Mouse (Mus musculus): Measurements from ENCODE around the gene Zscan20.

Gene Zscan20

GRCm38 (mm10) chr4:128609925-128610402 lies at the start of gene Zscan20:
Zscan20 (minus strand) TSS chr4:128610098.
- DNase-seq (ENCODE audit: low spot score in 2 of 2), result peak; percentile 96 to 98

GRCm38 (mm10) chr4:128655446-128655845 lies 45.5 kb upstream of the Zscan20 start:
- DNase-seq (ENCODE audit: low spot score in 2 of 2), result no peak

DNA sequence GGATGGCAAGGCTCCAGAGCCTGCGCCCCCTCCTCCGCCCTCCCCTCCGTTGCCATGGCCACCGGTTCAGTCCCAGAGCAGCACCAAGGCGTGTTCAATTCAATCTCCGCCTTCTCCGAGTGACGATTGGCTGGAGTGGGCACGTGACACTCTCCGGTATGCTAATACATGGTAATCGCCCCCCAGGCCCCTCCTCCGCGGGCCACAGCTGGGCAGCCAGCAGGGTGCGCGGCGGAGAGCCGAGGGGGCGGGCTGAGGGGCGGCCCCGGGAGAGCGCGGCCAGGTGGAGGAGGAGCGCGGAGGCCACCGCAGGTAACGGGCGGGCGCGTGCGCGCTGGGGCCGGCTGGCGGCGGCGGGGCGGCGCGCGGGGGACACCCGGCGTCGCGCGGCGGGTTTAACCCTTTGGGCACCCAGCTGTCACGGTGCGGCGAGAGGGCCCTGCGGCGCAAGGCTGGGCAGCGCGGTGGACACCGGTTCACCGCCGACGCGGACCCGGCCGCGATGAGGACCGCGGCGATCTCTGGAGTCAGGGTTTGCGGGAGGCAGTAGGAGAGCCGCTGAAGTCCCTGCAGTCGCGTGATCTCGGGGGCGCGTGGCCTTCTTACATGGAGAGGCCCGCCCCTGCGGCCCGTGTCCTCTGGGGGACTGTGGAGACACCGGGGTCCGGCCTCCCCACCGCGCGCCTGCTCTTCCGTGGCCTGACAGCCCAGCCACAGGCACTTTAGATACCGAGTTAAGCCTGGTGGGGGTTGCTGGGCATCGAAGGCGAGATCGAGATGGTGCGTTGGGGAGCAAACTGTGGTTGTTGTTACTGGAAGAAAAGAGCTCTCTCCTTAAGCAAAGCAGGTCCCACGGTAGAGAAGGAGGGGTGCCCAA lies 44.8 kb upstream of the Zscan20 start, which contains the start of gene Phc2:
Phc2 (plus strand) TSS at position 198 of the 877 bp plus-strand sequence.
- DNase-seq (ENCODE audit: low spot score in 2 of 2), result peak; percentile 97

DNA sequence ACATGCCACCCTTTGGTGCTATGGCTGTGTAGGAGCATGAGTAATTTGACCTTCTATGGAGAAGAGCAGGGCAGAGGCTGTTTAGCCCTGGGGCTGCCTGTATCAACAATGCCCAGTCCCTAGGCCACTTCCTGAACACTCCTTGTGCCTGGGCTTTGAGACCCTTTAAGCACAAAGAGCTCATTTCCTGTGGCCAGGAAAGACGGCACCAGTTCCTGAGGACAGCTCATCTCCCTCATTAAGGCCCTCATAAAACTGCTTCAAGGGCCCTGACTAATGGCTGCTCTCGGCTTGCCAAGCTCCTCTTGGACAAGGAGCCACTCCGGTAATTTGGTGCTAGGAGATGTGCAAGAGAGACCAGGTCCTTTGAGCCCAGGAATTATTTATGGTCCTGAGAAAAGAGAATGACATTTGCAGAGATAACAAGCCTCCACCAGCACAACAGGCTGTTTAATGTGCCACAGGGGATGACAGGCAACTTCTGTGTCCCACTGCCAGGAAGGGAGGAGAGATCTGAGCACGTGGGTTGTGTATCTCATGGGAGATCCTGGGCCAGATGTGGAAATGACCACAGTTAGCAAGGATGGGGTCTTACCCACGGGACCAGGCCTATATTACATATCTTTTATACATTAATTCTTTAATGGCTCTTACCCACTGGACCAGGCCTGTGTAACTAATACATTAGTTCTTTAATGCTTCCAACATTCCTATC lies 42.8 kb upstream of the Zscan20 start:
- DNase-seq (ENCODE audit: low spot score in 2 of 2), result no peak

- DNase-seq (ENCODE audit: low spot score in 2 of 2), result no peak
Measured at GRCm38 (mm10) chr4:128651530-128651929, 41.6 kb upstream of the Zscan20 start.

GRCm38 (mm10) chr4:128648567-128649255 lies 38.8 kb upstream of the Zscan20 start:
- DNase-seq (ENCODE audit: low spot score in 2 of 2), result no peak

DNA sequence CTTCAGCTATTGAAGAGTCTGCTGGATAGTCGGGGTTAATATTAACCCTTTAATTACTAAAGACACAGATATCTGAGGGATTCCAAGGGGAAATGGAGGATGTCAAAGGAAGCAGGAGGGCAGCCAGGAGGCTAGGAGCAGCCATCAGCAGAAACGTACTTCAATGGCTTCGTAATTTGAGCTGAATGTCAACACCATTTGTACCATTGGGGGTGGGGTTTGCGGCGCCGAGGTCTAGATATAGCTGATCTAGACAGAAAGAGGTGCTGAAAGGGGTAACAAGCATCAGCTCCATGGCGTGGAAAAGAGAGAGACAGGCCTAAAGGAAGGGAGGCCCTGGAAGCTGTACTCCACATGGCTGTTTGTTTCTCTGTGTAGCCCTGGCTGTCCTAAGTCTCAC lies 36.9 kb upstream of the Zscan20 start:
- DNase-seq (ENCODE audit: low spot score in 2 of 2), result no peak

GRCm38 (mm10) chr4:128645896-128646295 lies 36.0 kb upstream of the Zscan20 start:
- DNase-seq (ENCODE audit: low spot score in 2 of 2), result no peak

DNA sequence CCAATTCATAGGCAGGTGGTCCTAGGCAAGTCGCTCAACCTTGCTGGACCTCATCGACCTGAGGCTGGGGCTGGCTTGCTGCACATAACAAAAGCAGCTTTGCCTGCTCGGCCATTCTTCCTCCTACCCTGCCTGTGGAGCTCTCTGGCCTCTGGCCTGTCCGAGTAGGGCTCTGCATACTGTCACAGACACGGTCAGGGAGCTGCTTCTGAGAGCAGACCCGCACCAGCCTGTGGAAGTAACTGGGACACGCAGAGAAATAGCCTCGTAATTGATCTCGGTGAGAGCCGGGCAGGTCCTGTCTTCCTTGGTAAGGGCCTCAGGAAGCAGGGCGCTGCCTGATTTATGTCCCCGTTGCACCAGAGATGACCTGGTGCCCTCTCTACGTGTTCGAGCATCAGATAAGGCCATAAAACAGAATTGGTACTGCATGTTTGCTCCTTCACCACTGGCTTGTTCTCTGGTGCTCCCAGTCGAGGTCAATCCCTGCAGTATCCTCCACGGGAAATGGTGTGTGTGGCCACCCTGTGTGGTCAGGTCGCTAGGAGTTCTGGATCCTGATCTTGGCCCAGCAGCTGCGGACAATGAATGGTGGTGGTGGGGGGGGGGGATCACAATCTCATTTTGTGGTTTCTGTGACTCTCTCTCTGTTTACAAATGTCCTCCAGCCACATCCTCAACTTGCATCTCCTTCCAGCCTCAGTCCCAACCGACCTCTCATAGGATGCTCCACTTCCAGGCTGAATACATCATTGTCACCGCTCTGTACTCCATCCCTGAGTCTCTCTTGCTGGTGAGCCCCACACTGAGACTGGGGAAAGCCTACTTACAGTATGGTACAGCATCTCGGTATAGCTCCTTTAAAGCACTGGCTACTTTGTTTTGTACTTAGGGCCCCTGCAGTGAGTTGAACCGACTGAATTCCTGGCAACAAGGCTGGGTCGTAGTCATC lies 32.1 kb upstream of the Zscan20 start:
- DNase-seq (ENCODE audit: low spot score in 2 of 2), result no peak

DNA sequence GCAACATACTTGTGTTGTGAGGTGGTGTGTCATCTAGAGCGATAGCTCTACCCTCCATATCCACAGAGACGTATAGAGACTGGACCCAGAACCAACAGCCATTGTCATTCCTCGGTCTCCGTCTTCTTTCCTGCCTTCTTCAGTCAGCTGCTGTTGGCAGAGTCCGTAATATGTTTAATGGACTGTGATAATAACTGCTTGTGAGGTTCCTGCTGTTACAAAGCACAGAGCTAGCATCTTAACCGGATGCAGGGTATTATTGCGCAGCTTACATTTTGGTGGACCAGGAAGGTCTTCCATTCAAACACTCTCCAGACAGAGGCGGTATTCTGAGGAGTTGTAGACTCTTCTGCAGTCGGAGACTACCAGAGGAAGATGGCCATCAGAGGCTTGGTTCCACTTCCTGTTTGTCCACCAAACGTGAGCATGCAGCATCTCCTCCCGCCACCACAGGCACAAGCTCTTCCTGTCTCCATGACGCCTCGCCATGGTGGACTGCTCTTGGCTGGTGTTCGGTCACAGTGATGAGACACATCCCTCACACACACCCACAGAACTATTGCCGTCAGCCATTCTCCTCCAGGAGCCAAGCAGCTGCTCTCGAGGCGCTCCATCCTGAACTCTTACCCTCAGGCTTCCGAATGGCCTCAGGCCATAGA lies 28.5 kb upstream of the Zscan20 start:
- DNase-seq (ENCODE audit: low spot score in 2 of 2), result no peak

DNA sequence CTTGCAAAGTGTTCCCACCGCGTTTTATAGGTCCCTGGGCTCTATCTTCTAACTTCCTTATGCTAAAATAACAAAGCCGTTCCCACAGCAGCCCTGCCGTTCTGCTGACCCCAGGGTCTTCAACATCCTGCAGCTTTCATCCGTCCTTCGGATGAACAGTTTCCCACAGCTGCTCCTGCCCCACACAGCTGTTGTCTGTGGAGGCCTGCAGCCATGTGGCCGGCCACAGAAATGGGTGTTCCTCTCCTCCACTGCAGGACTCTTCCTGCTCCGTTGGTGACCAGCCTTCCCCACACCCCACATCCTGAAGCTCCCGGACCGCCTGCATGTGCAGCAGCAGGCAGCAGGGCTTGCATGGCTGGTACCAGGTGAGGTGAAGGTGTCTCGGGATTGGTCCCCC lies 27.4 kb upstream of the Zscan20 start:
- no peak for DNase-seq (ENCODE audit: low spot score in 2 of 2)

DNA sequence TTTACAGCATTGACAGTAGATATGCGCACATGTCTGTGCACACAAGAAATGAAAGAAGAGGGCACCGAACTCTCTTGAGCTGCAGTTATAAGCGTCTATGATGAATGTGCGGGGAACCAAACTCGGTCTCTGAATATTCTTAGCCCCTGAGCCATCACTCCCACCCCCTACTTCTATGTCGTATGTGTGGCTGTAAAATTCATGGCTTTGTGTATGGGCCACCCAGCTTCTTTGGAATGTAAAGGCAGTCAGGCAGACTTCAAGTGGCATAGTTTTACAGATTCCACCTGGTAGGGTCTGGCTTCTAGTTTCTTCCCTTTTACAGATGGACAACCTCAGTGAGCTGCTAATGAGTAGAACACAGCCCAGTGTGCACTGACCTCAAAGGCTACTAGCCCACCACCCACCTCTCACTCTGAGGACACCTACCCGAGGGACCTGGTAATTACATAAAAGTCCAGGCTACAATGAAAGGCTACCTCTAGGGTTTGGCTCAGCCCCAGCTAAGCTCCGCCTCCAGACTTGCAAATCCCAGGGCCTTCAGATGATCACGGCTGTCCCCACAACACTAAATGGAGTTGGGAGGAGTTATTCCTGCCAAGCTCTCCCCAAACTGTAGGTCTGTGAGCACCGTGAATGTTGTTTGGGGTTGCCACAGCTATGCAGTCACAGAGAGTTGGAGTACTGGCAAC lies 26.1 kb upstream of the Zscan20 start:
- no peak for DNase-seq (ENCODE audit: low spot score in 2 of 2)

- no peak for DNase-seq (ENCODE audit: low spot score in 2 of 2)
Measured at GRCm38 (mm10) chr4:128635451-128635850, 25.6 kb upstream of the Zscan20 start.

GRCm38 (mm10) chr4:128621109-128621508 lies 11.2 kb upstream of the Zscan20 start:
- no peak for DNase-seq (ENCODE audit: low spot score in 2 of 2)

DNA sequence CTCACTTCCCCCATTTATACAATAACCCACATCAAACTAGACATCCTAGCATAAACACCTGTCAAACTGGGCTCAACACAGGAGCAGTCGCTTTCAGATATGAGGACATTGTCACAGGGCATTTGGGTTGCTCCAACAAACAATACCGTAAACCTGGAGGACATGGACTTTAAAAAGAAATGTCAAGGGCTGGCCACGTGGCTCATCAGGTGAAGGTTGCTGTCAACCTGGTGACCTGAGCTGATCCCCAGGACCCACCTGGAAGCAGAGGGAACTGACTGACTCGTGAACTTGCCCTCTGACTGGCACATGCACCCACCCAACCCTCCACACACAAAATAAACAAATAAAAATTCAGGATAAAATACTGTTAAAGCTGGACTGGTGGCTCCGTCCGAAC lies 10.7 kb upstream of the Zscan20 start:
- no peak for DNase-seq (ENCODE audit: low spot score in 2 of 2)

- DNase-seq (ENCODE audit: low spot score in 2 of 2), result no peak
Measured at GRCm38 (mm10) chr4:128618963-128619362, 9.1 kb upstream of the Zscan20 start.

GRCm38 (mm10) chr4:128618246-128618911 lies 8.5 kb upstream of the Zscan20 start, which contains the start of gene Tlr12:
Tlr12 (minus strand) TSS chr4:128618619.
- no peak for DNase-seq (ENCODE audit: low spot score in 2 of 2)

DNA sequence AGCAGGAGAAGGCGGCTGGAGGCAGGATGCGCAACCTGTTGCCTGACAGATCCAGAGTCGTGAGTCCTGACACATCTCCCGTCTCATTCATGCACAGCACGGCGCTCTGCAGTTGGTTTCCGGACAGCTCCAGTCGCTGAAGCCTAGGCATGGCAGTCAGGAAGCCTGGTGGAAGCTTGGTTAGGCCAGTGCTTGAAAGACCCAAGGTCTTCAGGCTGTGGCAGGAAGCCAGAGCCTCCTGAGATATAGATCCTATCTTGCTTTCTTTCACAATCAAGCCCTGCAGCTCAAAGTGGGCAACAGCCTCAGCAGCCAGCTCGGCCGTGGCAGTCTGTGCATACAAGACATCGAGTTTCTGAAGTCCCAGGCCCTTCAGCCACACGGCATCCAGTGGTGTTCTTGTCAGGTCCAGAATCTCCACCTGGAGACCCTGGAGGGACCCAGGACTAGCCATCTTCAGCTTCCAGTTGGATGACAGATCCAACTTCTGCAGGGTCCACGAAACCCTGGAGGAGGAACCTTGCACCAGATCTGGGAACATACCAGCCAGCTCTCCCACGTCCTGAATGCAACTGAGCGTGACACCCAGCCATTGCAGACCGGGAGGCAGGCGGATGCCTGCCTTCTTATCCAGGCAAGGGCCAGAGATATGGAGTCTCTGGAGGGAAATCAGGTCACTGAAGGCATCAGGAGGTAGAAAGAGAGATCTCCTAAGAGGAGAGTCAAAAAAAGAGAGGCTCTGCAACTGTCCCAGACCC lies 7.6 kb upstream of the Zscan20 start:
- no peak for DNase-seq (ENCODE audit: low spot score in 2 of 2)
